Mouse (Mus musculus) spleen, postnatal 10 days (tissue): ENCODE results near the gene Ptpa.
A peak's percentile ranks its signal among the peaks of the same experiment; 100 is the strongest.

Source experiments
- DNase-seq, 2 experiments: peaks; one replicate each; pipeline ENCODE4 v3.0.0; 2021 to 2022; ENCODE audit warnings: low spot score in 2 of 2

The Ptpa gene

GRCm38 (mm10) chr2:30463904-30464330, 48.1 kb downstream of the Ptpa start:
- DNase-seq = peak in 1 of 2 experiments; percentile 75

- no peak for DNase-seq
Measured at GRCm38 (mm10) chr2:30464411-30464810, 48.6 kb downstream of the Ptpa start.

GRCm38 (mm10) chr2:30466787-30467186, 50.9 kb downstream of the Ptpa start:
- DNase-seq = no peak

- DNase-seq = no peak
Measured at GRCm38 (mm10) chr2:30469009-30469408, 53.2 kb downstream of the Ptpa start.

- peak; percentile 44 to 66 for DNase-seq
Measured at GRCm38 (mm10) chr2:30469796-30470142, 53.9 kb downstream of the Ptpa start.

- peak in 1 of 2 experiments; percentile 56 for DNase-seq
Measured at GRCm38 (mm10) chr2:30470143-30470946, 54.5 kb downstream of the Ptpa start.

GRCm38 (mm10) chr2:30471051-30471450, 55.2 kb downstream of the Ptpa start:
- no peak for DNase-seq

GRCm38 (mm10) chr2:30471795-30472720, 56.2 kb downstream of the Ptpa start:
- peak; percentile 42 to 74 for DNase-seq

GRCm38 (mm10) chr2:30472731-30473351, 57.0 kb downstream of the Ptpa start:
- peak in 1 of 2 experiments; percentile 36 for DNase-seq

GRCm38 (mm10) chr2:30473431-30474031, 57.7 kb downstream of the Ptpa start:
- peak; percentile 49 to 54 for DNase-seq

GRCm38 (mm10) chr2:30474039-30474438, 58.2 kb downstream of the Ptpa start, which contains the start of gene Ier5l:
Gene Ier5l (minus strand): TSS chr2:30474219.
- peak; percentile 71 to 83 for DNase-seq

GRCm38 (mm10) chr2:30474776-30475175, 58.9 kb downstream of the Ptpa start:
- DNase-seq = no peak

GRCm38 (mm10) chr2:30475457-30475856, 59.6 kb downstream of the Ptpa start:
- no peak for DNase-seq

GRCm38 (mm10) chr2:30476241-30476640, 60.4 kb downstream of the Ptpa start:
- DNase-seq = no peak

- DNase-seq = no peak
Measured at GRCm38 (mm10) chr2:30478526-30478925, 62.7 kb downstream of the Ptpa start.

- DNase-seq = no peak
Measured at GRCm38 (mm10) chr2:30487597-30487996, 71.8 kb downstream of the Ptpa start.

- no peak for DNase-seq
Measured at GRCm38 (mm10) chr2:30490384-30490783, 74.5 kb downstream of the Ptpa start.

- DNase-seq = no peak
Measured at GRCm38 (mm10) chr2:30495000-30495908, 79.4 kb downstream of the Ptpa start.

- peak in 1 of 2 experiments; percentile 57 for DNase-seq
Measured at GRCm38 (mm10) chr2:30495909-30496861, 80.3 kb downstream of the Ptpa start.
